In the genomic region with DNA sequence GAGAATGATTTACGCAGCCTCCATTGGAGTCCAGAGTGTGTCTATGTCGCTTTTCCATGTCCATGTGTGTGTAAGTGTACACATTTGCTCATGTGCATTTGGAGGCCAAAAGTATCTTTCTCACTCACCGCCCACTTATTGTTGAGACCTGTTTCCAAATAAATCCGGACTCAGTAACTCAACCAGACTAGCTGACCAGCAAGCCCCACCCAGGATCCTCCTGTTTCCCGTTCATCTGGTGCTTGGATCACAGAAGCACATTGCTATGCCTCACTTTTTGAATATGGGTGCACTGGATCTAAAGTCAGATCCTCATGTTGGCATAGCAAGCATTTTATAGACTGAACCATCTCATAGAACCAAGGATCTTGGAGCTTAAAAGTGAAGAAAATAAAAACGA, we compare ENCODE assay signal across 24 mouse cellular contexts. TPM values are rescaled to one million over a fixed set of nuclear protein-coding genes. Genes with fewer than 3 reads are reported as not detected.
A peak's percentile ranks its signal among the peaks of the same experiment; 100 is the strongest.
DNase-seq lines count a peak whose midpoint lies in the region; ATAC-seq and TF ChIP-seq lines count a peak whose summit lies in the region.
"Had no signal": no experiment of that assay in that cellular context is flagged by ENCODE, and none has a peak within 500 bp of the region (broad histone marks: within the 10 kb centered on the region; RNA-seq: fewer than 3 reads in every experiment).

No protein-coding gene starts in this region.

- DNase-seq in gastrocnemius, adult 2 months, result no peak
- DNase-seq in gastrocnemius, adult 18-20 months (ENCODE audit: low spot score), result no peak
- peak; percentile 52 to 59 for DNase-seq in heart, adult 9 months (ENCODE audit: low spot score in 2 of 2)
- no peak for DNase-seq in layer of hippocampus, adult 2 months (ENCODE audit: low spot score in 2 of 2)
- no peak for DNase-seq in layer of hippocampus, adult 9-11 months
- DNase-seq: adrenal gland, postnatal 10 days; cerebellum, adult 11 months; cerebellum, adult 9-10 months; cerebellum, postnatal 36 days; embryo, embryonic 11 days; right cerebral cortex, postnatal 25 days had no signal

- intact Hi-C loops in gastrocnemius, adult 2 months (cut with DNase I), result no loop called here

- H3K36me3 ChIP-seq in heart, embryonic 11.5 days (ENCODE audit: control insufficient read depth, insufficient read depth, low read length), result no peaks in the 10 kb centered on the region
- H3K36me3 ChIP-seq in forebrain, embryonic 13.5 days (ENCODE audit: poor library complexity, severe bottlenecking), result no peaks in the 10 kb centered on the region
- H3K36me3 ChIP-seq: embryonic facial prominence, embryonic 12.5 days; forebrain, embryonic 15.5 days; kidney, embryonic 15.5 days; limb, embryonic 13.5 days; lung, embryonic 15.5 days; midbrain, embryonic 10.5 days; midbrain, embryonic 15.5 days; stomach, embryonic 15.5 days had no signal

- peak overlapping the region; percentile 43 for H3K4me3 ChIP-seq in gastrocnemius, adult 2 months
- no peak overlapping the region for H3K4me3 ChIP-seq in heart, embryonic 11.5 days (ENCODE audit: low read depth, low read length)
- H3K4me3 ChIP-seq in layer of hippocampus, adult 2 months, result no peak overlapping the region; the same call in 1 of the 2 replicates
- H3K4me3 ChIP-seq in forebrain, embryonic 13.5 days, result no peak overlapping the region
- H3K4me3 ChIP-seq: embryonic facial prominence, embryonic 12.5 days; forebrain, embryonic 15.5 days; kidney, embryonic 15.5 days; limb, embryonic 13.5 days; lung, embryonic 15.5 days; midbrain, embryonic 10.5 days; midbrain, embryonic 15.5 days; stomach, embryonic 15.5 days had no signal

- TF ChIP-seq CTCF in gastrocnemius, adult 2 months (IDR thresholded peaks at IDR 0.05), result no peak
- TF ChIP-seq CTCF in layer of hippocampus, adult 2 months (conservative IDR thresholded peaks at IDR 0.05), result no peak

- H3K9me3 ChIP-seq in heart, embryonic 11.5 days (replicated peaks; ENCODE audit: control insufficient read depth, low read length), result no peaks in the 10 kb centered on the region
- H3K9me3 ChIP-seq in forebrain, embryonic 13.5 days (replicated peaks), result no peaks in the 10 kb centered on the region
- H3K9me3 ChIP-seq: embryonic facial prominence, embryonic 12.5 days; forebrain, embryonic 15.5 days; kidney, embryonic 15.5 days; limb, embryonic 13.5 days; lung, embryonic 15.5 days; midbrain, embryonic 10.5 days; midbrain, embryonic 15.5 days; stomach, embryonic 15.5 days had no signal

- 75% methylated on average over 6 of the region's 6 CpGs for WGBS in heart, embryonic 11.5 days (ENCODE audit: insufficient replicate concordance)
- 91% methylated on average over 6 of the region's 6 CpGs for WGBS in forebrain, embryonic 13.5 days

- H3K9ac ChIP-seq in heart, embryonic 11.5 days (ENCODE audit: low read depth, low read length), result no peak overlapping the region
- H3K9ac ChIP-seq in forebrain, embryonic 13.5 days, result no peak overlapping the region
- H3K9ac ChIP-seq: embryonic facial prominence, embryonic 12.5 days; forebrain, embryonic 15.5 days; kidney, embryonic 15.5 days; limb, embryonic 13.5 days; lung, embryonic 15.5 days; midbrain, embryonic 15.5 days; stomach, embryonic 15.5 days had no signal

- no peaks in the 10 kb centered on the region for H3K27me3 ChIP-seq in heart, embryonic 11.5 days (ENCODE audit: control insufficient read depth, insufficient read depth, low read length)
- no peaks in the 10 kb centered on the region for H3K27me3 ChIP-seq in forebrain, embryonic 13.5 days
- H3K27me3 ChIP-seq: CH12.LX; embryonic facial prominence, embryonic 12.5 days; forebrain, embryonic 15.5 days; kidney, embryonic 15.5 days; limb, embryonic 13.5 days; lung, embryonic 15.5 days; midbrain, embryonic 15.5 days; stomach, embryonic 15.5 days had no signal

- H3K4me2 ChIP-seq in heart, embryonic 11.5 days, result no peak overlapping the region
- no peak overlapping the region for H3K4me2 ChIP-seq in forebrain, embryonic 13.5 days
- H3K4me2 ChIP-seq: embryonic facial prominence, embryonic 12.5 days; forebrain, embryonic 15.5 days; kidney, embryonic 15.5 days; limb, embryonic 13.5 days; liver, embryonic 11.5 days; lung, embryonic 15.5 days; midbrain, embryonic 15.5 days; stomach, embryonic 15.5 days had no signal

- peak overlapping the region; percentile 80 for H3K27ac ChIP-seq in gastrocnemius, adult 2 months
- H3K27ac ChIP-seq in heart, embryonic 11.5 days (ENCODE audit: low read depth, low read length), result no peak overlapping the region
- peak overlapping the region; percentile 53 for H3K27ac ChIP-seq in layer of hippocampus, adult 2 months
- H3K27ac ChIP-seq in forebrain, embryonic 13.5 days, result no peak overlapping the region
- H3K27ac ChIP-seq: embryonic facial prominence, embryonic 12.5 days; forebrain, embryonic 15.5 days; kidney, embryonic 15.5 days; limb, embryonic 13.5 days; lung, embryonic 15.5 days; midbrain, embryonic 10.5 days; midbrain, embryonic 15.5 days; stomach, embryonic 15.5 days had no signal

- H3K4me1 ChIP-seq in heart, embryonic 11.5 days (ENCODE audit: control insufficient read depth, insufficient read depth, low read length), result no peaks in the 10 kb centered on the region
- H3K4me1 ChIP-seq in forebrain, embryonic 13.5 days, result peaks cover 8% of the 10 kb centered on the region
- H3K4me1 ChIP-seq: embryonic facial prominence, embryonic 12.5 days; forebrain, embryonic 15.5 days; kidney, embryonic 15.5 days; limb, embryonic 13.5 days; lung, embryonic 15.5 days; stomach, embryonic 15.5 days had no signal

- no peak for ATAC-seq in heart, embryonic 11.5 days (replicated peaks; ENCODE audit: insufficient number of reproducible peaks, low FRiP score, low TSS enrichment)
- ATAC-seq in forebrain, embryonic 13.5 days, result no peak
- ATAC-seq: forebrain, embryonic 15.5 days; hindbrain, embryonic 16.5 days; midbrain, embryonic 15.5 days had no signal

RNA-seq across cellular contexts. Expression of a gene that starts 39.0 kb away (rescaled TPM):
- total RNA-seq in gastrocnemius, adult 2 months (2021), result 100 to 1,000 TPM; 399 to 405 TPM
- 100 to 1,000 TPM; 386 to 405 TPM for total RNA-seq in gastrocnemius, adult 18-20 months (2021)
- 37.4 and 45.2 TPM in 2 replicates for polyA plus RNA-seq in heart, embryonic 11.5 days (2014; fragmentation: Nextera tagmentation; extraction: Ambion mirVana)
- total RNA-seq in layer of hippocampus, adult 2 months (2021), result 1 to 10 TPM in 1 of 2 experiments, under 1 TPM in 1; 0.74 to 1.0 TPM
- 0.99 and 1.0 TPM in 2 replicates for polyA plus RNA-seq in forebrain, embryonic 13.5 days (2015; fragmentation: Nextera tagmentation; extraction: Ambion mirVana)

Comparison
In these comparisons a context has a peak if more than half of its experiments do, and no peak if none do; other contexts are left out.
1. DNase-seq: peak in heart, adult 9 months (2 of 2); none in gastrocnemius, adult 2 months (single experiment), gastrocnemius, adult 18-20 months (single experiment), layer of hippocampus, adult 2 months (0 of 2) and layer of hippocampus, adult 9-11 months (single experiment).
2. H3K27ac ChIP-seq: peak in gastrocnemius, adult 2 months (single experiment) and layer of hippocampus, adult 2 months (single experiment); none in heart, embryonic 11.5 days (single experiment) and forebrain, embryonic 13.5 days (single experiment).
3. RNA of a gene that starts 39.0 kb away (total RNA-seq): 386 to 405 TPM in gastrocnemius, adult 18-20 months and 399 to 405 TPM in gastrocnemius, adult 2 months; 0.74 to 1.0 TPM in layer of hippocampus, adult 2 months; every median in the first group is over 100 times any median in the second.